Mouse (Mus musculus) urinary bladder, adult 18-20 months (tissue): ENCODE measurements at regions not wholly inside any gene's neighbourhood (a gene's known extent, or its start where the extent isn't known, plus 50 kb on each side); places are given as distances from the start of the nearest gene placed in this dataset.

Experiments
- DNase-seq, 2 experiments: peaks; one replicate each; pipeline ENCODE4 v3.0.0; 2022; ENCODE audit warnings: low spot score in 2 of 2, mixed read lengths in 2 of 2

DNA sequence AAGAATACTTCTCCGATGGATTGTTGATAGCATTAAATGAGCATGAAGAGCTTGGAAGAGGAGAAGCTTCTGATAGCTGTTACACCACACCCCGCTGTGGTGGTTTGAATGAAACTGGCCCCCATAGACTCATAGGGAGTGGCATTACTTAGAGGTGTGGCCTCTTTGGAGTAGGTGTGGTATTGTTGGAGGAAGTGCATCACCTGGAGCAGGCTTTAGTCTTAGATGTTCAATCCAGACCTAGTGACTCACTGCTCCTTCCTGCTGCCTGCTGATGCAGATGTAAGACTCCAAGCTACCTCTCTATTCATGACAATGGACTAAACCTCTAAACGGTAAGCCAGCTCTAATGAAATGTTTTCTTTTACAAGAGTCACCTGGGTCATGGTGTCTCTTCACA, 237.1 kb upstream of the Mpped2 start:
- DNase-seq: no peak

DNA sequence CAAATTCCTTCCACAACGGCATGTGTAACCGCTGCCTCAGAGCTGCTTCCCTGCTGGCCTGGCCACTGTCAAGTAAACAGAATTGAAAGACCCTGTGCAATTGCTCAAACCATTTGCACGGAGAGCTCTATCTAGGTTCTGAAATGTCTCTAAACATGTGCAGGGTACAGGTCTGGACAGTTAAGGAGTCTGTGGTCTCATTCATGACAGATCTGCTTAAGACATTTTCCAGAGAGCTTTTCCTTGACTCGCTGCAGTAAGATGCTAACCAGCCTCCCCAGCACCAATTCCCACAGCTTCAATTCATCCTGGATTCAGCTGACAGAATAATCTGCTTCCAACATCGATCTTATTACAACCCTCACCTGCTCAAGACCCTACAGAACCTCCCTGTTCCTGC, 235.1 kb upstream of the Mpped2 start:
- no peak for DNase-seq

DNA sequence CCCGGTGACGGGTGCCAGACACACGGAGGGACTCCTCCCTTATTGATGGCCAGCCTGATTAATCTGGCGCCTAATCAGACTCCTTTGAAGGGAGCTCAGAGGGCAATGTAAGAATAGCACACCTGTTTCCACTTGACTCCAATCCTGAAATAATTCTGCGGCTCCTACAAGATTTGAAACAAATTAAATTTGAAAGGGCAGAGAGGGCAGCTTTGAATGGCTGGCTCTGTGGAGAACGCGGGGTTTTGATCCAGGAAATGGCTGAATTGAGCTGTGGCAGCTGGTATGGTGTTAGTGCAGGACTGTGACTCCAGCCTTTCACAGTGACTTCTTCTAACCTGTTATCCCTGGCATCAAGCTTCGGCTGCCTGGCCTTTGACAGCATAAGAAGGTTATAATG, 232.0 kb upstream of the Mpped2 start:
- DNase-seq: no peak

DNA sequence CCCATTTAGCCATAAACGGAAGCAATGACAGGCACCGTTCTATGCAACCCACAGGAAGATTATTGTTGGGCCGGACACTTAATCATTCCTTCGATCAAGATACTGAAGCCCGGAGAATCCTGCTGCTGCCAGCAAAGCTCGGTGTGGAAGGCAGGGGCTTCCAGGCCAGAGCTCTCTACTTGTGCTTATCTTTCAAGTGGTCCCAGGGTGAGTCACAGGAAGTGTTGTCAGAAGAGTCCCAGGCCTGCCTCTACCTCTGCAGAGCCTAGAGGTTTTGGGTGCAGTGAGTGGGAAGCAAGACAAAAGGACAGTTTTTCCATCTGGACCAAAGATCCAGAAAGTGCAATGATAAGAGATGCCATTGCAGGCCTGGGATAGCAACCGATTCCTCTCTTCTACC, 231.6 kb upstream of the Mpped2 start:
- DNase-seq: no peak

DNA sequence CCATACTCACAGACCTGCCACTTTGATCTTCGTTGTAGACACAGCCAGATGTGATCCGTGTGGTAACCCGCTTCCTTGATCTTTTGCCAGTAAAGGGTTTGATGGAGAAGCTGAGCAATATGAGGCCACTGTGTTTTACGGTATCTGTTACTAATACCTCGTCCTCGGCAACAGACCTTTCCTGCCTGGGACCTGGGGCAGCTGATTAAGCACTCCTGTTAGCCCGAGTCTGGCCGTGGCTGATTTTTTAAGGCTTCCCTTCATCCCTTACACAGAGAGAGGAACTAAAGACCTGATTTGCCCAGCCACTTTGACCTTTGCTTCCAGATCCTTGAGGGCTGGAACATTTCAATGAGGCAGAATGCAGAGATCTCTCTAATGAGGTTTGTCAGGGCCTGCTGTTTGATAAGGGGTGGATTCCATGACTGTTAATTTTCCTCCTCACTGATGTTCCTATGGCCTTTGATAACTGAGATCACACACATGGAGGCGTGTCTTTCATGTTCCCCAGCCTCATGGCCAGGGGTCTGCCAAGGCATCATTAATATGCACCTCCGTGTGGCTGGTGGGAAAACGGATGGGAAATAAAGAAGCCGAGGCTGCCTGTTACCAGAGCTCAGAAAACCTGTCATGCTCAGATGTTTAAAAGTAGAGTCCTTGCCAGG, 231.0 kb upstream of the Mpped2 start:
- DNase-seq: no peak

DNA sequence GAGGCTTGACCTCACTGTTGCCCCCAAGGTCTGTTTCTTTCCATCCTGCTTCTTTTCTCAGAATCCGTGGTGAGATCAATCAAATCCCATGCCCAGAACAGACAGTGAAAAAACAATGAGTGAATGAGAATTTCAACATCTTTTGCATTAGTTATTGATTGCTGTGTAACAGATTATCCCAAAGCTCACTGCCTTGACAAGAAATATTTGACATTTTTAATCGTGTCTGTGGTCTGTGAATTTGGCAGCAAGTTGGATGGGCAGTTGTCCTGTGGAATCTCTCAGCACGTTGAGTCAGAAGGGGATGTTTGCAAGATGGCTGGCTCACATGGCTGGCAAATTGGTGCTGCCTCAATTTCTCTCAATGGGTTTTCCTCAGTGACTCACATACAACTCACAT, 228.0 kb upstream of the Mpped2 start:
- DNase-seq: no peak

DNA sequence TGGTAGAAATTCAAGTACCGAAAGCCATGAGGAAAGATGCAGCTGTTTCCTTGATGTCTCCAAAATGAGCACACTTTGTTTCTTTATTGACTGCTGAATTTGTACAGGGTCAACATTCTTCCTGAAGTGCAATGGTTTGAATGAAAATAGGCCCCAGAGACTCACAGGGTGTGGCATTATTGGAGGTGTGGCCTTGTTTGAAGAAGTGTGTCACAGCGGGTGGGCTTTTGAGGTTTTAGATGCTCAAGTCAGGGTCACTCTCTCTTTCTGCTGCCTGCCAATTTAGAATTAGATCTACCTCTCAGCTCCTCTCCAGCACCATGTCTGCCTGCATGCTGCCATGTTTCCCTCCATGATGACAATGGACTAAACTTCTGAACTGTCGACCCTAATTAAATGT, 227.2 kb upstream of the Mpped2 start:
- no peak for DNase-seq

DNA sequence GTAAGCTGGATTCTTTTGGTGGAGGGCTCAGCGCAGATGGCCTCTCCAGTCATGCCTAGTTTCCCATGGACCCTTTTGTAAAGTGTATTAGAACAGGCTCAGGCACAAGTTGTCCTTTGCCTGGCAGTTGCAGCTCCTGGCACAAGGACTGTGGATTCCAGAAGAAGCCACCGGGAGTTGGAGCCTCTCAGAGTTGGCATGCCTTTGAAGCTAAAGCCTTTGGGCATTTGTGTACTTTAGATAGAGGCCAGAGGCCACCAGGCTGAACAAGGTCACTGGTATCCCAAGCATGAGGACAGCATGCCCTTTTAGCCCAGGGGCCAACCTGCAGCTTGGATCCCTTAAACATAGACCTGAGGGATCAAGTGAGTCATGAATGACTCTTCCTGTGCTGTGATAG, 223.9 kb upstream of the Mpped2 start:
- DNase-seq: no peak

DNA sequence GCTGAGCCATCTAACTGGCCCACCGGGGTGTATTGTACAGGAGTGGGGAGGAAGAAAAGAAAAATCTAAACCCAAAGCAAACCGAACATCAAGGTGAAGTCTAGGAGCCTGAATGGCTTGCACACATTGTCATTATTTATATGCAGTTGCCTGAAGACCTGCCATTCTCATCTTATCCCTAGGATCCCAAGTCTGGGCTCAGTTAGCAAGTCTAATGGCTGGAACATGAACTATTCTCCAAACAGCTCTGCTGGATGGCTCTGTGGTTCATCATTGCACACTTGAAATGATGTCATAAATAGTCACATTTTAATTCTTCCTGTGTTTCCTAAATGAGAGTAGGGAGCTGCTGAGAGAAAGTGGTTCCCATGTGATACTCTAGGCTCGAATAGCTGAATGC, 219.6 kb upstream of the Mpped2 start:
- no peak for DNase-seq

DNA sequence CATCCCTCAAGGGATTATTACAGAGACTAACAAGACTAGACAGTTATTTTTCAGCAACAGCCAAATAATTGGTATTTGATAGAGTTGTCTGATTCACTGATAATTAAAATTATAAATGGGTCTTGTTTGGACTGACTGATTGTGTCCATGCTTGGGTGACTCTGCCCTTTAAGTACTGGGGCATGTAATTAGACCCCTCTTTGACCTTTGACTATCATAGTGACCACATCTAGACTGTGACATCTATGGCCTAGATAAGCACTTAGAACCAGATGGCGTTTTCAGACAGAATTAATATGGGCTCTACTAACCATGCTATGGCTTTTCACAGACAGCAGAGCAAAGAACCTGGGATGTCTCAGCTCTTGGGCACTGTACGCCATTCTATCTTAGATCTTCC, 215.1 kb upstream of the Mpped2 start:
- DNase-seq: no peak

DNA sequence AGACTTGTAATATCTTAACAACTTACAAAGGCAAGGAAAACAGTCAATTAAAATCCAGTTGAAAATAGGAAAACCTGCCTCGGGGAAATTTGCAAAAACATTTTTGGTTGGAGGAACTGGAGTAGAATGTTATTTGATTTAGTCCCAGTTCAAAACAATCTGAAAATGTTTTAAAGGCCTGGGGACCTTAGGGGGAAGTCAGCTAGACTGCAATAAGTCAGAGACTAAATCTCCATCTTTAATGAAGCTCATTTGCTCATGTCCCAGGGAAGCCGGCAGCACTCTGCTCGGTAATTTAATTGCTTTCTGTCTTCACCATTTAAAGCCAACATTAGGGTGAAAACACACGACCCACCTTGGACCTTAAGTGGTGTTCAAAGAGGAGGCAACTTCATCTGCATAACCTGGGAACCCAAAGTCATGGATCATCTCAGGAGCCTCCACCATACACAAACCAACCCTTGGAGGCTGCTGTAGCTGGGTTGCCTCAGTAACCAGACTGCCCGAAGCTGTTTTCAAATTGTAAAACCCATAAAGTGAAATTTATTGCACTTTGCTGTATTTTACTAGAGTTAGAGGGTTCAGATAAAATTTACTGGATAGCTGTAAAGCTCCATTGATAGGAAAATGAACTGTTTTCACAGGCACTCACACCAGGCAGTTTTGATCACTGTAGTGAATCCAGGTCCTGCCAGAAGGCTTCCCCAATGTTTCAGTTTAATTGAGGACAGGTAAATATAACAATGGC, 205.6 kb upstream of the Mpped2 start:
- no peak for DNase-seq

DNA sequence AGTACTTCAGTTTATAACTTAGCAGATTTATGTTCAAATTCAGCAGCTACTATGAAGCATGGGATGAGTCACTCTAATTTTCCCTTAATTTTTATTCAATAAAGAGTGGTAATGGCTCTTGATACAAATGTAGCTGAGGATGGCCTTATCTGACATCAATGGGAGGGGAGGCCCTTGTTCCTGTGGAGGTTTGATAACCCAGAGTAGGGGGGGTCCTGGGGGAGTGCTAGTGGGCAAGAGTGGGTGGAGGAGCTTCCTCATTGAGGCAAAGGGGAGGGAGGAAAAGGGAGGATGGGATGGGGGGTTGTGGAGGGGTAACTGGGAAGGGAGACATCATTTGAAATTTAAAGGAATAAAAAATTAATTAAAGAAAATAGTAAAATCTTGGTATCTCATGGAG, 194.3 kb upstream of the Mpped2 start:
- DNase-seq: no peak

DNA sequence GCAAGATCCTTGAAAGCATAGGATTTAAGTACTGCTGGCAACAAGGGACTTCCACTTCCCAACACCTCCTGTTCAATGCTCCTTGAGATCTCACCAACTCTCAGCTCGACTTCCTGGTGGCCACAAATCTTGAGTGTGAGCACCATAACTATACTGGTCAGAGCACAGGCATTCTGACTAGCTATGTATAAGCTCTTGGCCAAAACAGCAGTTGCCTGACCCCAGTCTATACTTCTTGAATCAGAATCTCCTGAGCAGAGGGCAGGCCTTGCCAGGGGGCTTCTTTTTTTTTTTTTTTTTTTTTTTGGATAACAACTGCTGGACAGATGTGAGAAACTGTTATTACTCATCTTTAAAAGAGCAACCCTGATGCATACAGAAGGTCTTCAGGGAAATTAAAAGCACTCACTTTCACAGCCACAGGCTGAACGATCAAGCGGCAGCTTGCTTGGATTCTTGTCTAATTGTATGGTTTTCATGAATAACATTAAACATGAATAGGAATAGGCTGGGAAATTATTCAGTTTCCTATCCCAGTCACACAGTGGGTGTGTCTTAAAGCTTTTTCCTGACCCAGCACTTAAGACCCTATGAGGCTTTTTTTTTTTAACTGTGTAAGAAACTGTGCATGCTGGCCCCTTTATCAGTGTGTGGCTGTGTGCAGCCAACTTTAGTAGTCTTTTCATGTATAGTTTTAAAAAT, 193.7 kb upstream of the Mpped2 start:
- no peak for DNase-seq

DNA sequence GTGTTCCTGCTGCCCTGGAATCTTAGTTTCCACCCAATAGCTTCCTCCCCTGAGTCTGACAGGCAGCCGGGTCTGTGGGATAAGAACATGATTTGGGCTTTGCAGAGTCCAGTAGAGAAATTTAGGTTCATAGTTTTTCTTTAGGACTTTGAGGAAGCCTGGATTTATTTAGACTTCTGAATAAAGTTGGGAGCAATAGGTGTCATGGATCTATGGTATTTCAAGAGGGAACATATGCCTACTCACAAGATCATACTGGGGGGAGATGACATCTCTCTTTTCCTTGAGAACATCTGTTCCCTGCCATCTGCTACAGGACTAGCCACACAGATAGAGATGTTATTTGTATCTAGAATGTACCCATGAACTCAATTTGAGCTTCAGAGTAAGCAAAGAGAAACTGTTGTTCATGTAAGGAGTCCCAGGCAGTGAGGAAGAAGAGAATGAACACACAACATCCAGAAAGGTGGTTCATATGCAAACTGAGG, 188.1 kb upstream of the Mpped2 start:
- DNase-seq: no peak

DNA sequence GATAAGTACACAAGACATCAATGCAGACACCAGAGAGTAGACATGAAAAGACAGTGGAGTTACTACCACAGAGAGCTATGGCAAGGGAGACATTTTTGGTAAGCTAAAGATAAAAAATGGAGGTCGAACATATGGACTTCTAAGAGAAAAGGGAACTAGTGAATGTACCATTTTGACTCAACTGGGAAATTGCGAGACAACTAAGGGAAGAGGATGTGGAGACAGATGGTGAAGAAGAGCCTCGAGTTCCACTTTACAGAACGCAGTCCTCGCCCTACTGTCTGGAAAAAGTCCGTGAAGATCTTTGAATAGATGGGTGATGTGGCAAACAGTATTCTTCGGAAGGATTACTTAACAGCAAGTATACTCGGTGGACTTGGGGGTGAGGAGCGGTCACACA, 181.2 kb upstream of the Mpped2 start:
- no peak for DNase-seq

DNA sequence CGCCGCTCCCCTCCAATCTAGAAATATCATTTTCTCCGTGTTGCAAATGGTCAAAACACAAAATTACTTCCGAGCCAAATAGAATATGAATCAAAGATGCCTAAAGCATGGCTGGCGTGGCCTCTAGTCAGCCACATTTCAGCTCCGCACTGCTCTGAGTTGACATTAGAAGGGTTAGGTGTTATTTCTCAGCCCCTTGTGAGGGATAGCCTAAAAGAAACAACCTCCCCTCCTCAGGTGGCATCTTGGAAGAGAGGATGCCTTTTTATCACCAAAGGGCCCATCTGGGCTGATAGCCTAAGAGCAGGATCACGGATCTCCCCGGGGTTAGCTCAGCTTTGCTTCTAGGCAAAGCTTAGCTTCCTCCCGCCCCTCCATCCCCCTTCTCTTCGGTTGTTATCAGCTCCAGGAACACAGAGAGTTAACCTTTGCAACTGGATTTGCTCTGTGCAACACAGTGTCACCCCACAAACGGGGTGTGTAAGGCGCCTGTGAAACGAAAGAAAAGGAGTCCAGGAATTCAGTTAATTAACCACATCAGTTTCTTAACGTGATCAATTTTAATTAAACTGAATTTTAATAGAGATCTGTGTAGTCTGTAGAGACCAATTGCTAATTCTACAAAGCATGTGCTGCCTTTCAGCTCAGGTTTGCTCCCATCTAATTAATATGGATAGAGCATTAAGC, 180.6 kb upstream of the Mpped2 start:
- DNase-seq: no peak

DNA sequence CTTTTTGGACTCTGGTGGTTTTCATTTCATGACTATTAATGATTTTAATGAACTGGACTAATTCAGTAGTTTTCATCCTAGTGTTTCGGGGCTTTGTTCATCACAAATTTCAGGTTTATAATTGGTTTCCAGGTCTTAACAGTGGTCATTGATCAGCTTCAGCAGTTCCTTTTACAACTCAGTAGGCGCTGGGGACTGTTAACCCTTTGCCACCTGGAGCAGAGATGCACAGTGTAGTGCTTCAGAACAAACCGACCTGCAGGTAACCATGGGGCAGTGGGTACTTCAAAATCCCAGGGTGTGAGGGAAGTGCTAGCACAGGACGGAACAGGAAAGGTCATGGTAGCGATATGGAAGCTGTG, 180.1 kb upstream of the Mpped2 start:
- DNase-seq: no peak

DNA sequence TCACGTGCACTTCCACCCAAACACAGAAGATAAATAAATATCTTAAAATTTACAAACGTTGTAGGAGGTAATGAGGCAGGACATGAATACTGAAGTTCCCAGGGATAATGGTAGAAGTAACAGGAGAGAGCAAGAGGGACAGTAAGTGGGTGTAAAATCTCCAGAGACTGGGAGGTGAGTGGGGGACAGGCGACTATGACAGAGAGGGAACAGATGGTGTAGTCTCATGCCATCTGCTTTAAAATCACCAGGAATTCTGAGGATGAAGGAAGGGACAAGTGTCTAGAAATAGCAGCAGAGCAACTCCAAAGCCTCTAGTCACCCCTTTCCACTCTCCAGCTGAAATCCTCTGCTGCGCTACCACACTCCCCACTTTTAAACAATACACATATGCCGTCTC, 175.8 kb upstream of the Mpped2 start:
- DNase-seq: no peak

DNA sequence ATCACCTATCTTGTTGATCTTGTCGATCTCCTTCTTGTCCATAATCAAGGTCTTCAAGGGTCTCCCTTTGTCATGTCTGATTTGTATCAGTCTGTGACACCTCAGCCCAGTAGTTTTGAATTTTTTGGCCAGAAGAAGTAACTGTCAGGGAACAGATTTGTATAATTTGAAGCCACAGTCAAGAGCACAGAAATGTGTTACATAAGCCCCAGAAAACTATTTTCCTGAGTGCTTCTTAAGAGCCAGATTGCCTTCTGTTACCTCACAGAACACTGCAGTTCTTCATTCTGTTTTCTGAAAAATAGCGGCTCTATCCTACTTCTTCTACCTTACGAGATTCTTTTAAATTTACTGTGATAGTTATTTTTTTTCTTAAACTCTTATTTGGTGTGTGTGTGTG, 170.1 kb upstream of the Mpped2 start:
- no peak for DNase-seq

DNA sequence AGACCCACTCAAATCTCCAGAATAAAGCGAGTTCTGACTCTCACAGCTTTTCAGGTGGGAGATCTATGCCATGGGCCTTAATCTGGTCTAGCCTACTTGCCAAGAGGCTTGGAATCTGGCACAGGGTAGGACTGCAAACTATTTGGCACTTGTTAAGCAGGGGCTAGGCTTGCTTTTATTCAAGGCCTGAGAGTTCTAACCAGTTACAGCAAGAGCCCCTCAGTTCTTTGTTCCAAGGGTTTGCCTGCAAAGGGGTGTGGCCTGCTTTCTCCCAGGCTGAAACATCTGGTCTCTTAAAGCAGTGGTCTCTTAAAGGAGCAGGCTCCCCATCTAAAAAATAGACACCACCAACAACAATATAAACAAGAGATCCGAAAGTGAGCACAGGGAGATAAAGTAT, 166.1 kb upstream of the Mpped2 start:
- DNase-seq: no peak

DNA sequence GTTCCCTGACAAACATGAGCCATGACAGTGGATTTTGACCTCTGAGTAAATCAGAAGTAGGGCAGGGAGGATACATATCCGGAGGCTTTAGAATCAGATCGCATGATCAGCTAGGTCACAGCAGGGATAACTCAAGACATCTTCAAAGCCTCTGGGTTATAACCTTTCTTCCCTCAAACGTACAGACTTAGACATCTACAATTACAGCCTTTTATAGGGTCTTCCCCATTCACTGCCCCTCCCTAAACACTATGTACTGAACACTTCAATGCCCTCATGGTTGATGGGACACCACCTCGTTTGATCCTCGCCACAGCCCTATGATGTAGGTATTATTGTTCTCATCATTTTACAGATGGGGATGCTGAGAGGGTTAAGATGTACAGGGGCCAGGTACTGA, 163.8 kb upstream of the Mpped2 start:
- no peak for DNase-seq

DNA sequence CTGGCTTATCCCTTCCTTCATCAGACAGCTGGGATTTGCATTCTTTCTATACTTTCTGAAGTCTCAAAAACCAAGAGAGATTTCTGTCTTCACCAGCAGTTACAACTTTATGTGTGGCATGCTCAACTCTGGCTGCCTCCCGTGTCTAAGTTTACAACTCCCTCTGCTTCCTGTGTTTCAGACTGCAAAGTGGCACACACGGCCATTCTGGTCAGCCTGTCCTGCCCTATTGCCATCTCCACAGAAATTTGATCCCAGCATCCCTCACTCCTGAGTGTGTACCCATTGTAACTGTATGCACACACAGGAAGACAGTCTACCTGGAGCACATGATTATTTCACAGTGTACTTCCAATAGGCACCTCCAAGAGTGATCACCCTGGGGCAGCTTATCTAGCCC, 163.3 kb upstream of the Mpped2 start:
- no peak for DNase-seq

DNA sequence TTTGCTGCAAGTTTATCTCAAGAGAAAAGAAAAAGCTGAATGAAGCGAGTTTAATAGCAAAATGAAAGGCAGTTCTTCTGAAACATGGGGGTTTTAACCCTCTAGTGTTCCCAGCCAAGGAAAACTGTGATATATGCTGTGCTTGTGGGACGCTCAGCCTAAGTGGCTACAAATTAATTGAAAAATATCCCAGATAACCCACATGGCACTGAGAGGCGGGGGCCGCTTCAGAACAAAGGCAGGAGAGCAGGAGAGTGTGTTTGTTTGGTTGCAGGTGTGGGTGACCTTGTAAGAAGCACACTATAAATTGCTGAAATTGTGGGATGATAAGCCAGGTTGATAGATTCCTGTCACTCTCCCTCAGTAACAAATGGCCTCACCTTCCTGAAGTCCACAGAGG, 154.7 kb upstream of the Mpped2 start:
- no peak for DNase-seq
